Mouse (Mus musculus) liver, embryonic 14.5 days (tissue): ENCODE measurements around the gene Ebf1.

Experiments
- CTCF ChIP-seq: IDR thresholded peaks from 2 replicates; pipeline ENCODE4 v1.5.1; 2016; ENCODE audit warnings: antibody characterized with exemption, low read depth, control low read depth
- EP300 ChIP-seq: IDR thresholded peaks from 2 replicates; pipeline ENCODE4 v1.6.1; 2016; ENCODE audit warnings: antibody characterized with exemption, low read depth

DNA sequence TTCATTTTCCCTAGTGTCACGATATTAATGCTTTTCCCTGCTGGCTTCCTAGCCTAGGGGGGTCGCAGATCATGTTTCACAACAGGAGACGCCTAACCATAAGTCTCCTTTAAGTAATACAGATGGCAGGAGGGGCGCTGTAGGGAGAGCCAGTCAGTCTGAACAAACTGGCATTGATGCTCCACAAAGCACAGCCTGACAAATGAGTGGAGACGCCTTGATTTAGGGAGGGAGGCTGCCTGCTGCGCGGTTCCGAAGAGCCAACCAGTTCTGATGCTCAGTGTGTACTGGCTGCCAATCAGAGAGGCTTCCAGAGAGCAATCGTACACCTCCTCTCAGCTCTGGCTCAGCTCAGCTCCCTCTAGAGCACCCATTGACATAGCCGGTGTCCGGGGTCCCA, 189.5 kb downstream of the Ebf1 start:
- TF ChIP-seq CTCF (no peak), EP300 (no peak)
